Mouse (Mus musculus) testis, adult 2 months (tissue): ENCODE measurements around the gene 4933406M09Rik.

Experiments used
- CTCF ChIP-seq: fragments of 200-500 bp; IDR thresholded peaks from 2 replicates; pipeline ENCODE4 v1.5.1; 2012; ENCODE audit warnings: low read depth, mild to moderate bottlenecking, inconsistent platforms, low read length, moderate library complexity; ENCODE audit not compliant: control insufficient read depth, insufficient read depth, insufficient replicate concordance
- POLR2A ChIP-seq: fragments of 200-500 bp; IDR thresholded peaks from 2 replicates; pipeline ENCODE4 v1.6.1; 2012; ENCODE audit warnings: low read depth, mild to moderate bottlenecking, inconsistent platforms, low read length, moderate library complexity; ENCODE audit not compliant: control insufficient read depth

GRCm38 (mm10) chr1:134399735-134400134 is 14.0 kb downstream of the 4933406M09Rik start:
- TF ChIP-seq CTCF (no peak), POLR2A (no peak)
